Mouse (Mus musculus) hindbrain, embryonic 12.5 days (tissue): ENCODE measurements around the gene Atpaf2. TPM values are rescaled to one million over a fixed set of nuclear protein-coding genes. Genes with fewer than 3 reads are reported as not detected.

Experiments used
- ATAC-seq: fragments of 200-750 bp; cut with Nextera tagmentation; 2 replicates; pipeline ENCODE4 v1.8.0; 2017; ENCODE audit warnings: moderate TSS enrichment; ENCODE audit not compliant: low FRiP score
- H3K27ac ChIP-seq: fragments of 300-500 bp; sonication (generic); 2 replicates; pipeline ENCODE4 v1.5.1; 2016; ENCODE audit warnings: mild to moderate bottlenecking
- H3K27me3 ChIP-seq: fragments of 300-500 bp; sonication (generic); 2 replicates; pipeline ENCODE4 v1.6.1; 2016; ENCODE audit warnings: mild to moderate bottlenecking
- H3K36me3 ChIP-seq: fragments of 300-500 bp; sonication (generic); 2 replicates; pipeline ENCODE4 v1.6.1; 2016; ENCODE audit warnings: mild to moderate bottlenecking
- H3K4me1 ChIP-seq: fragments of 300-500 bp; sonication (generic); 2 replicates; pipeline ENCODE4 v1.6.1; 2016
- H3K4me2 ChIP-seq: fragments of 300-500 bp; sonication (generic); replicated peaks from 2 replicates; pipeline ENCODE4 v1.6.1; 2016; ENCODE audit warnings: mild to moderate bottlenecking
- H3K4me3 ChIP-seq: fragments of 300-500 bp; sonication (generic); 2 replicates; pipeline ENCODE4 v1.5.1; 2016; ENCODE audit warnings: mild to moderate bottlenecking
- H3K9ac ChIP-seq: fragments of 300-500 bp; sonication (generic); 2 replicates; pipeline ENCODE4 v1.6.1; 2016; ENCODE audit warnings: mild to moderate bottlenecking, moderate library complexity
- H3K9me3 ChIP-seq: fragments of 300-500 bp; sonication (generic); replicated peaks from 2 replicates; pipeline ENCODE4 v1.6.1; 2016; ENCODE audit warnings: mild to moderate bottlenecking
- WGBS: fragments of 180-500 bp; shearing (Covaris S2); methylation state at CpG from one replicate; pipeline ENCODE4 v1.1.7; 2016; 5-methylcytosine and 5-hydroxymethylcytosine counted together
- polyA plus RNA-seq: library from polyadenylated mRNA; unstranded; fragments of >200 nt; fragmentation: Nextera tagmentation; extraction: Ambion mirVana; gene quantifications from 2 replicates; pipeline ENCODE4 v1.2.1, GENCODE M21; 2016

The Atpaf2 gene
- polyA plus RNA-seq, 1 experiment from 2014 or later = 38.0 TPM

DNA sequence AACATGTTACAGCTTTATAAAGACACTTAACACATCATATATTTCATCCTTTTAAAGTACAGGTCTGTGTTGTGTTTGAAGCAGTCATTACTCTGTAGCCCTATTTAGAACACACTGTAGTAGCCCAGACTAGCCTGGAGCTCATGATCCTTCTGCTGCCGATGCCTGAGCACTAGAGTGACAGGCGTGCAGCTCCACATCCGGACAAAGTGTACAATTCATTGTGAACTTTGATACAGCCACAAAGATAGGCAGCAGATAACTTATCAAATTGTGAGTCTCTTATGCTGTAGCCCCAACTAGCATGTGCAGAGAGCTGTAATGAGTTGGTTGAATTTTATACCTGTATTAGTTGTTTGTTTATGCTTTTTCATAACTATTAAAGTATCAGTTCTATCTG lies 9.4 kb upstream of the Atpaf2 start:
- Histone ChIP-seq H3K4me3 (no peak overlapping the region), H3K4me1 (no peaks in the 10 kb centered on the region), H3K36me3 (peaks cover 18% of the 10 kb centered on the region), H3K27me3 (no peaks in the 10 kb centered on the region), H3K9me3 (no peaks in the 10 kb centered on the region), H3K4me2 (no peak overlapping the region), H3K9ac (no peak overlapping the region), H3K27ac (no peak overlapping the region)
- WGBS = 95% methylated on average over 3 of the region's 3 CpGs
- no peak for ATAC-seq

DNA sequence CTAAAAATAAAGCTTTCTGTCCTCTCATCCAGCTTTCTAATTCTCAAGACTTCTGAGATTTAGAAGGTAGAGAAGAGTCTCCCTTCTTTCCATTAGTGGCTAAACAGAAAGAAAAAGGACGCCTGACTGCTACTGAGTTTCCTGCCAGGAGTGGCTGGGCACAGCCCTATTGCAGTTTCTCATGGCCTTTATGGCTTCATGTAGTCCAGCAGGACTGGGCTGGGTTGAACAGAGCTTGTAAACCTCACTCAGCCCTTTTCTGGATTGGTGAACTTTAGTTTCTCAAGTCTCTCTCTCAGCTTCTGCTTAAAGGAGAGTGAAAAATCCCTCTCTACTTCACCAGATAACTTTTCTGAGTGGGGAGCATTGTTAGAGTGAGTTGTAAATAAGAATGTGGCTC lies 8.2 kb upstream of the Atpaf2 start:
- no peaks in the 10 kb centered on the region for H3K4me1 ChIP-seq
- H3K9ac ChIP-seq = no peak overlapping the region
- no peaks in the 10 kb centered on the region for H3K27me3 ChIP-seq
- WGBS = 90% methylated on average over 1 of the region's 1 CpGs
- H3K36me3 ChIP-seq = peaks cover 14% of the 10 kb centered on the region
- no peaks in the 10 kb centered on the region for H3K9me3 ChIP-seq
- ATAC-seq = no peak
- no peak overlapping the region for H3K4me3 ChIP-seq
- H3K4me2 ChIP-seq = no peak overlapping the region
- H3K27ac ChIP-seq = no peak overlapping the region

DNA sequence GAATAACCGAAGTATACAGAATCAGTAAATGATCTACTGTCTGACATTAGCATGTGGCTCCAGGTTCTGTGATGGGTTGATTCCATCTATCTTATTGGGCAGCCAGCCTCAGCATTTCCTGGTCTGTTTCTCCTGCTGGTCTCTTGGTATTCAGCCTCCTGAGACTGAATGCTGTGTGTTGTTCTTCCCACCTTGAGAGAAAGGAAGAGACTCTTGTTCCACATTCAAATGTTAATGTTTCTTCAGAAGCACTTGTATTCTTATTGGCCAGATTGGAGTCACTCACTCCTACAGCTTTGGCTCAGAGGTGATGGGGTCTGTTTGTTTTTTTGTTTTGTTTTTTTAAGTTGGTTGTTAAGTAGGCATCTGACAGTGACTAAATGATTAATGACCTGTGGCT lies 4.7 kb upstream of the Atpaf2 start:
- peaks cover 13% of the 10 kb centered on the region for H3K4me1 ChIP-seq
- H3K27ac ChIP-seq = no peak overlapping the region
- H3K36me3 ChIP-seq = peaks cover 6% of the 10 kb centered on the region
- H3K4me3 ChIP-seq = no peak overlapping the region
- 53% methylated on average over 1 of the region's 1 CpGs for WGBS
- no peak overlapping the region for H3K9ac ChIP-seq
- no peak for ATAC-seq
- H3K4me2 ChIP-seq = no peak overlapping the region
- no peaks in the 10 kb centered on the region for H3K9me3 ChIP-seq
- H3K27me3 ChIP-seq = no peaks in the 10 kb centered on the region

DNA sequence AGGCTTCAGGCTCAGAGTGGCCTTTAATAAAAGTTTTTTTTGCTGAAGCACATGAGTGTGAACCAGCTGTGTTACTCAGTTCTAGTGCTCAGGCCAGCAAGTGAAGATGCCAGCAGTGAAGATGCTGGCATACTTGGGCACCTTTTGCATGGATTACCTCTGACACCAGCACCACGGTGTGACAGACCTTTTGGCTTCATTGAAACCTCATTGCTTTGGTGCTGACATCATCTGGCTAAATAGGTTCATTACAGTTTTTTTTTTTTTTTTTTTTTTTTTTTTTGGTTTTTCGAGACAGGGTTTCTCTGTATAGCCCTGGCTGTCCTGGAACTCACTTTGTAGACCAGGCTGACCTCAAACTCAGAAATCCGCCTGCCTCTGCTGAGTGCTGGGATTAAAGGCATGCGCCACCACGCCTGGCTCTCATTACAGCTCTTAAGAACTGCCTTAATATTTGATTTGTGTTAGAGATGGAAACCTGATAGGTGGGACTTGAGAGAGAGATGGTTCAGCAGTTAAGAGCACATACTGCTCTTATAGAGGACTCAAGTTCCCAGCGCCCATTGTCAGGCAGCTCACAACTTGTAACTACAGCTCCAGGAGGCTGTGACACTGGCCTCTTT lies 3.9 kb upstream of the Atpaf2 start:
- H3K4me1 ChIP-seq = peaks cover 14% of the 10 kb centered on the region

DNA sequence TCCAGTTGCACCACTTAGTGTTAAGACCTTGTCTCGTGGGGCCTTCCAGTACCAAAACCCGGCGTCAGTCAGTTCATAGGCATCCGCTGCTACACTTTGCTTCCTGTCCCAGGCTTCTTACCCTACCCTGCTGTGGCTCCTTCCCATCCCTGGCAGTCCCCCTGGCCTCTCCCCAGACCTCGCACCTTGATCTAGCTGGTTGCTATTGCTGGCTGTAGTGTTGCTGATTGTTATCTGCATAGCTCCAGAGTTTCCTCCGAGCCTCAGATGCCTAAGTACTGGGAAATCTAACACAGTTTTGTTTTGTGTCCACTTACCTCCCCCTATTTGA lies 181 bp upstream of the Atpaf2 start:
- Histone ChIP-seq H3K4me1 (peaks cover 30% of the 10 kb centered on the region), H3K27ac (0 out of 2 replicates have a peak overlapping the region, but pooled peaks have one; percentile 82), H3K27me3 (no peaks in the 10 kb centered on the region), H3K4me2 (peak overlapping the region; percentile 86), H3K4me3 (peak overlapping the region; percentile 89), H3K36me3 (no peaks in the 10 kb centered on the region), H3K9ac (peak overlapping the region; percentile 96), H3K9me3 (no peaks in the 10 kb centered on the region)
- 26% methylated on average over 6 of the region's 6 CpGs for WGBS
- no peak for ATAC-seq

More for the DNA sequence above, 3.9 kb upstream of the Atpaf2 start:
- Histone ChIP-seq H3K4me3 (no peak overlapping the region), H3K36me3 (no peaks in the 10 kb centered on the region; the same call in 1 of the 2 replicates), H3K27ac (no peak overlapping the region), H3K9me3 (no peaks in the 10 kb centered on the region), H3K9ac (no peak overlapping the region), H3K4me2 (no peak overlapping the region), H3K27me3 (no peaks in the 10 kb centered on the region)
- no peak for ATAC-seq
- WGBS = 60% methylated on average over 6 of the region's 6 CpGs

DNA sequence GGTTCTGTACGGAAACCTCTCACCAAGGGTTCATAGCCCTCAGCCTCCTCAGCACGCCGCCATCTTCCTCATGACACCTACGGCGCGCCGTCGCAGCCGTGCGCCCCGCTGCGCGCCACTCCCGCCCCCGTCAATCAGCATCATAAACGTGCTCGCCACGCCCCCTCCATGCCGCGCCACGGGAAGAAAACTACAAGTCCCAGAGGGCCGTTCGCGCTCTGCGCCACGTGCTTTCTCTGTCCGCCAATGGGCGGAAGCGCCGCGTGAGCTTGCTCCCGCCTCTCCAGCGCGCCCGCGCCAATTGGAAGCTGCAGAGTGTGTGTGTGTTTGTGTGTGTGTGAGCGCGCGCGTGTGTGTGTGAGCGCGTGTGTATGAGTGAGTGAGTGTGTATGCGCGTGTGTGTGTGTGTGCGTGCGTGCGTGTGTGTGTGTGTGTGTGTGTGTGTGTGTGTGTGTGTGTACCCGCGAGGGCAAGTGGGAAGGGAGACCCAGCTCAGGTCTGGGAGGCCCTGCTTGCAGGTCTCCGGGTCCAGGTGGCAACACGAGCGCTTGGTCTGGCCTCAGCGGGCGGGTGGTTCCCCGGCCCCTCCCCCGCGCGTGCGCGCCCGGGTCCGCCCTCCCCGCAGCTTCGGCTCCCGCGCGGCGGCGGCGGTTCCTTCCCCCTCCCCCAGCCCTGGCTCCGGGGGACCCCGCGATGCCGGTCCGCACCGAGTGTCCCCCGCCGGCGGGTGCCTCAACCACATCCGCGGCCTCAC lies 1.1 kb downstream of the Atpaf2 start, which contains the start of gene Gid4:
Gene Gid4, plus strand, starts transcription at position 183 of the 754 bp plus-strand sequence.
- peak; percentile 97 for ATAC-seq
- Histone ChIP-seq H3K9ac (peak within 1 kb of the TSS; percentile 96), H3K9me3 (no peaks in the 10 kb centered on the region), H3K27me3 (no peaks in the 10 kb centered on the region), H3K27ac (peak within 1 kb of the TSS; percentile 82), H3K4me1 (peaks cover 30% of the 10 kb centered on the region), H3K36me3 (no peaks in the 10 kb centered on the region), H3K4me3 (peak within 1 kb of the TSS; percentile 89), H3K4me2 (peak within 1 kb of the TSS; percentile 86)
- under 1% methylated on average over 61 of the region's 81 CpGs for WGBS

DNA sequence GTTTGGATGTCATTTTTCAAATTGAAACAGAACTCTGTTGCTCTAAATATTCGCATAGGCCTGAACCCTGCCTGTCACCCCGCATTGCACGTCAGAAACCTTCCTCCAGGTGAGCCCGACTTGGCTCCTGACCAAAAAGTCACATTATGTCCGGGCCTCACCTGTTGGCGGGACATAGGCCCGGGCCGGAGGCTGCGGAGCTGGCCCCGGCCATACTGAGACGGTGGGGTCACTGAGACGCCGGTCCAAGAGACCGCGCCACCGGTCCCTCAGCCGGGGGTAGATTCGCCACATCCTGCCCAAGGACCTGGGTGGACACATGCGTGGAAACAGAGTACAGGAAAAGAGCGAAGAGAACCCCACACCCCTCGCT lies 1.7 kb downstream of the Atpaf2 start:
- H3K4me3 ChIP-seq = peak overlapping the region; percentile 89
- H3K9ac ChIP-seq = peak overlapping the region; percentile 83
- H3K27ac ChIP-seq = peak overlapping the region; percentile 64; the same call in 1 of the 2 replicates
- peaks cover 30% of the 10 kb centered on the region for H3K4me1 ChIP-seq
- H3K27me3 ChIP-seq = no peaks in the 10 kb centered on the region
- peak; percentile 68 for ATAC-seq
- no peaks in the 10 kb centered on the region for H3K36me3 ChIP-seq
- no peaks in the 10 kb centered on the region for H3K9me3 ChIP-seq
- H3K4me2 ChIP-seq = peak overlapping the region; percentile 86
- WGBS = under 1% methylated on average over 21 of the region's 21 CpGs

DNA sequence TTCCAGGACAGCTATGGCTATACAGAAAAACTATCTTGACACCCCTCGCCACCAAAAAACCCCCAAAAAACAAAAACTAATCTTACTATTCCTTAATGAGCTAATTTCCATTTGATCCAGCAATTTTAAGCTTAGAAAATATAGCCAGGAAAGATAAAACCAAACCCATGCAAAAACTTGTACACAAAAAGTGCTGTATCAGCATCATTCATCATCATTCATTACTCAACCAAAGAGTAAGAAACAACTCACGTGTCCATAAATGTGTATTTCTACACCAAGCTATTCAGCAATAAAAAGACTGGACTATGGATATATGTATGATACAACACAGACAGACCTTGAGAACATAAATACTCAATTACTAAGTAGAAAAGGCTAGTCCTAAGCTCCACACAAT lies 5.3 kb downstream of the Atpaf2 start:
- H3K36me3 ChIP-seq = peaks cover 11% of the 10 kb centered on the region
- H3K4me1 ChIP-seq = peaks cover 16% of the 10 kb centered on the region
- no peaks in the 10 kb centered on the region for H3K27me3 ChIP-seq
- WGBS = 90% methylated on average over 2 of the region's 2 CpGs
- no peak overlapping the region for H3K4me2 ChIP-seq
- no peaks in the 10 kb centered on the region for H3K9me3 ChIP-seq
- no peak for ATAC-seq
- H3K4me3 ChIP-seq = no peak overlapping the region
- no peak overlapping the region for H3K27ac ChIP-seq
- H3K9ac ChIP-seq = no peak overlapping the region

DNA sequence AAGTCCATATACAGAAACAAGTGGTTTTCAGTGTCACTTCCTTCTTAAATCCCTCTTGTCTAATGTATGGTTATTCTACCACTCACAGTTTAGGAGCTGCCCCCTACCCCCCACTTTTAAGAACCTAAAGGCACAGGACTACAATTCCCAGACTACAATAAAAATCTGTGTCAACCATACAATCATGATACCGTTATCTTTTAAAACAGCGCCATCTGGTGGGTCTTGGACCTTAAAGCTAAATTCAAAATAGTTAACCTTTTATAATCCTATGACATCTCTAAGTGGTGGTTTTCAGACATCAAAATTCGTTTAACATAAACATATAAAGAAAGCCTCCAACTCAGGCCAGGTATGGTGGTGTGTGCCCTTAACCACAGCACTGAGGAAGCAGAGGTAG lies 6.1 kb downstream of the Atpaf2 start:
- 20% methylated on average over 3 of the region's 3 CpGs for WGBS
- Histone ChIP-seq H3K9ac (no peak overlapping the region), H3K27ac (no peak overlapping the region), H3K4me3 (no peak overlapping the region), H3K36me3 (peaks cover 14% of the 10 kb centered on the region), H3K27me3 (no peaks in the 10 kb centered on the region), H3K4me2 (no peak overlapping the region), H3K4me1 (peaks cover 16% of the 10 kb centered on the region), H3K9me3 (no peaks in the 10 kb centered on the region)
- no peak for ATAC-seq

DNA sequence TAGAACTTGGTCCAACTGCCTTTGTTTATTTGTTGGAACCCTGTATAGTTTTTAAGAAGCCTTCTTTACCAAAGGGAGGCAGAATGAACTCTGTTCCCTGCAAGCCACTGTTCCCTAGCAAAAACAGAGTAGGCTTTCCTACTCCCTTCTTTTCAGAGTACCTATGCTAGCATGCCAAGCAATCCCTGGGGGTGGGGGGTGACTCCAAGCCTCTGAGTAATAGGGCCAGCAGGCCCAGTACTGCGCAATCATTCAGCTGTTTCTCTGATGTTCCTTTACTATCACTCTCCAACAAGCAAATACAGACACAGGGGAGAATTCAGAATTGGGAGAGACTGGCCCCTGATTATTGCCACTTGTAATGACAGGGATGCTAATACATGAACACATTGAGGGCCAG lies 11.7 kb downstream of the Atpaf2 start:
- H3K27me3 ChIP-seq = no peaks in the 10 kb centered on the region
- no peak overlapping the region for H3K4me3 ChIP-seq
- no peak for ATAC-seq
- no peaks in the 10 kb centered on the region for H3K4me1 ChIP-seq
- H3K36me3 ChIP-seq = peaks cover 61% of the 10 kb centered on the region
- H3K4me2 ChIP-seq = no peak overlapping the region
- H3K9ac ChIP-seq = no peak overlapping the region
- WGBS = 96% methylated on average over 1 of the region's 1 CpGs
- no peak overlapping the region for H3K27ac ChIP-seq
- H3K9me3 ChIP-seq = no peaks in the 10 kb centered on the region

DNA sequence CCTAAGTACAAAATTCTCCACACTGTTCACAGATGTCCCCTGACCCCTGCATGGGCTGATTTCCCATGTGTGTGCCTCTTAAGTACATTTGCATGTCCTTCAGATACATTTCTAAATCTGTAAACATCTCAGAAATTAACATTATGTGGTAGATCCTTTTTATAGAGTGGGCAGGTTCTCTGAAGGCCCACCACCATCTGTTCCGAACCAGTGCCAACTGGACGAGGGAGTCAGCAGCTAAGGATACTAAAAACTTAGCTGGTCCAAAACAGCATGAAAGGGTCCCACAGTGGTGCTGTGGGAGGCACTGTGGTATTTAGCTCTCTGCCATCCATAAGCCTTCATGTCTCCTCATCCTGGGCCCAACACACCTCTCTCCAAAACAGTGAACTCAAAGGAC lies 21.1 kb downstream of the Atpaf2 start:
- H3K27ac ChIP-seq = no peak overlapping the region
- no peak for ATAC-seq
- no peak overlapping the region for H3K4me3 ChIP-seq
- H3K27me3 ChIP-seq = no peaks in the 10 kb centered on the region
- no peak overlapping the region for H3K4me2 ChIP-seq
- H3K36me3 ChIP-seq = peaks cover 14% of the 10 kb centered on the region
- peaks cover 7% of the 10 kb centered on the region; the same call in 1 of the 2 replicates for H3K4me1 ChIP-seq
- no peak overlapping the region for H3K9ac ChIP-seq
- 91% methylated on average over 2 of the region's 2 CpGs for WGBS
- no peaks in the 10 kb centered on the region for H3K9me3 ChIP-seq

DNA sequence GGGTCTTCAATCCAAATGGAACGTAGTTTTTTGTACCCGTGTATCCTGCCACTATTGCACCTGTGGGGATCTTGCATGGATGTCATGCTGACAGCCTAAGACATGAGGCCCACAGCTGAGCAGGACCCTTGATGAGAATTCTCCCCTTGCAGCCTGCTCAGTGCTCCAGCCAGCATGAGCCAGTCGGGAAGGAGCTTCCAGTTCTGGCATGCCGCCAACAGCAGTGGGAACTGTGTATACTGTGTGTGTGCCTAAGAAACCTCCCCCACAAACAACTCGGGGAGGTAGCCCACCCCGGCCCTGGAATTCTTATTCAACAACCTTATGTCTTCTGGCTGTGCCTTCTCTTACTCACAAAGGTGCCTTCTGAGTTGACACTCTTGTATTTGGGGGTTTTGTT lies 21.7 kb downstream of the Atpaf2 start:
- Histone ChIP-seq H3K9ac (no peak overlapping the region), H3K4me3 (no peak overlapping the region), H3K36me3 (peaks cover 11% of the 10 kb centered on the region), H3K9me3 (no peaks in the 10 kb centered on the region), H3K27me3 (no peaks in the 10 kb centered on the region), H3K4me2 (no peak overlapping the region), H3K27ac (no peak overlapping the region), H3K4me1 (peaks cover 7% of the 10 kb centered on the region; the same call in 1 of the 2 replicates)
- 80% methylated on average over 6 of the region's 6 CpGs for WGBS
- ATAC-seq = no peak

DNA sequence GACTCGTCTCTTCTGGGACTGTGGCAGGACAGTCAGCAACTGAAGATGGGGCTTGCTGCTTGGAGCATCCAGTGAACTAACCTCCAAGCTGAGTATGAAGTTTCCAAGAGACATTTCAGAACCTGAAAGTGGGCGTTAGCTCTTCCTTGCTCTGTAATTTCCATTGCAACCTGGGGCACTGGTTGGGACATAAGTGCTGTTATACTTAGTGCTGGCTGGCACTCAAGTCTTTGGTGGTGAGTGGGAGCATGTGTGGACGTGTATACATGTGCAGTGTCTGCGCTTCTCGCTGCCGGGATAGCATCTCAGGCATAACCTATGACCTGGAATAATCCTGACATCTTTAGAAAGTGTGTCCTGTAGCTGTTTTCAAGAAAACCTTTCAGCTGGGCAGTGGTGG lies 26.9 kb downstream of the Atpaf2 start:
- Histone ChIP-seq H3K4me1 (0 out of 2 replicates have a peak, but pooled peaks cover 5% of the 10 kb centered on the region), H3K9ac (no peak overlapping the region), H3K36me3 (no peaks in the 10 kb centered on the region), H3K27ac (no peak overlapping the region), H3K9me3 (no peaks in the 10 kb centered on the region), H3K4me3 (no peak overlapping the region), H3K4me2 (no peak overlapping the region), H3K27me3 (no peaks in the 10 kb centered on the region)
- no peak for ATAC-seq
- WGBS = 90% methylated on average over 6 of the region's 6 CpGs
